Mouse (Mus musculus) inflammation-experienced regulatory T-cells, adult 16 weeks (primary cell): ENCODE measurements around the gene Adtrp. TPM values are rescaled to one million over a fixed set of nuclear protein-coding genes. Genes with fewer than 3 reads are reported as not detected.

Source experiments
- polyA plus RNA-seq: library from polyadenylated mRNA; unstranded; fragments of 100-300 nt; shearing (Covaris generic); gene quantifications from one replicate; pipeline ENCODE4 v1.2.1, GENCODE M21; 2017

Adtrp gene
- not detected for polyA plus RNA-seq

DNA sequence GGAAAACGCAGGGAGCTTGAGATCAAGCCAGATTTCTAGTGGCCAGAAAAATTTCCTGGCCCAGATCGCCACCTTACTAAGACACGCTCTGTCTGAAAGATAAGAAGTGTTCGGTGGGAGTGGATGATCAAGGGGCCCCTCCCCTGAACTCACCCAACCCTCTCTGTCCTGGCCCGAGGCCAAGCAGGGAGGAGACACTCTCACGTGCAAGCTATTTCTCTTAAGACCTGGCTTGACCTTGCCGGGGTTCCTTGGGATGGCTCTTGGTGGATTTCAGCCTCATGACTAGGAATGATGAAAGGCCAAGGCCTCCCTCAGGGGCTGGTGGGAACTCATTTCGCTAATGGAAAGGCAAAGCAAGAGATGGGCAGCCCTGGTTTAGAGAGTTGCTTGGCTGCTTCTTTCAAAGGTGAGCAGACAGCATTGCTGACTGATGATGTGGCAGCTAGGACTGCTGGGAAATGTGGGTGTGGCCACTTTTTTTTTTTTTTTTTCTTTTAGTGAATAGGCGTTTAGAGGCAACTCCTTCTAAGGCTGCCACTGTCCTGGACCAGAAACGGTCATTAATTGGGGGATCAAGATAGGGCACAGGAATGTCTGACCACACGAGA lies at the start of gene Adtrp:
Gene Adtrp (minus strand): TSS at position 169 of the 611 bp plus-strand sequence.

Other genes with a start within 250 kb of the Adtrp start
- 7.8 TPM for gene Tmem170b, start 241.8 kb downstream of the Adtrp start, polyA plus RNA-seq
- 20.9 TPM for gene Hivep1, start 204.3 kb upstream of the Adtrp start, polyA plus RNA-seq